Mouse (Mus musculus) embryo, embryonic 10.5 days (tissue): ENCODE data around the gene Sipa1.
A peak's percentile ranks its signal among the peaks of the same experiment; 100 is the strongest.

Source experiments
- DNase-seq: peaks from one replicate; pipeline ENCODE4 v3.0.0-alpha.2; 2015; ENCODE audit warnings: low spot score

Gene Sipa1

DNA sequence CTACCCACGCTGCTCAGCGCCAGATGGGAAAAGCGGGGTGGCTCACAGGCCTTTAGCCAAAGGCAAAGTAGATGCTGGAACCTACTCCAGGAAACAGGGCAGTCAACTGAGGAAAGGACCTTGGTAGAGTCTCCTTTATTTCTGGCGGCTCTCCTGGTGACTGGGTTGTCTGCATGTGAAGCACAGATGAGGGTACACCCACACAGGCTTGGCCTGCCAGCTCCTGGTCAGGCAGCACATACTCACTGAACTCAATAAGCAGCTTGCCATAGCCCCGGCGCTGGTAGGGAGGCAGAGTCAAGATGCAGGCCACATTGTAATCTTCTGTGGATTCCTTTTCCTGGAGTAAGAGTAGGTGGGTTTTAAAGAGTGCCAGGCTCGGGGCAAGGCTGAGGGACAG, 58.4 kb downstream of the Sipa1 start:
- DNase-seq: no peak

GRCm38 (mm10) chr19:5603664-5604063, 59.8 kb downstream of the Sipa1 start:
- no peak for DNase-seq

GRCm38 (mm10) chr19:5601752-5602541, 61.6 kb downstream of the Sipa1 start, which contains the start of gene Rnaseh2c:
Rnaseh2c (plus strand) TSS chr19:5601873.
- DNase-seq: peak; percentile 91
